Mouse (Mus musculus) forebrain, embryonic 10.5 days (tissue): ENCODE measurements around the gene Jade2. TPM values are rescaled to one million over a fixed set of nuclear protein-coding genes. Genes with fewer than 3 reads are reported as not detected.

Experiments used
- DNase-seq: peaks from one replicate; pipeline ENCODE4 v3.0.0-alpha.2; 2017; ENCODE audit warnings: low spot score; ENCODE audit errors: extremely low spot score
- H3K27ac ChIP-seq: fragments of 300-500 bp; sonication (generic); 2 replicates; pipeline ENCODE4 v1.5.1; 2016; ENCODE audit warnings: mild to moderate bottlenecking
- H3K27me3 ChIP-seq: fragments of 300-500 bp; sonication (generic); 2 replicates; pipeline ENCODE4 v1.6.1; 2016; ENCODE audit warnings: mild to moderate bottlenecking; ENCODE audit not compliant: poor library complexity, severe bottlenecking
- H3K36me3 ChIP-seq: fragments of 300-500 bp; sonication (generic); replicated peaks from 2 replicates; pipeline ENCODE4 v1.6.1; 2016; ENCODE audit warnings: mild to moderate bottlenecking, moderate library complexity
- H3K4me1 ChIP-seq: fragments of 300-500 bp; sonication (generic); 2 replicates; pipeline ENCODE4 v1.6.1; 2016
- H3K4me3 ChIP-seq: fragments of 300-500 bp; sonication (generic); 2 replicates; pipeline ENCODE4 v1.5.1; 2016; ENCODE audit warnings: mild to moderate bottlenecking, moderate library complexity
- H3K9me3 ChIP-seq: fragments of 300-500 bp; sonication (generic); 2 replicates; pipeline ENCODE4 v1.6.1; 2016; ENCODE audit warnings: mild to moderate bottlenecking, moderate library complexity
- WGBS: fragments of 180-500 bp; shearing (Covaris S2); methylation state at CpG from one replicate; pipeline ENCODE4 v1.1.7; 2016; 5-methylcytosine and 5-hydroxymethylcytosine counted together
- polyA plus RNA-seq: library from polyadenylated mRNA; unstranded; fragments of >200 nt; fragmentation: Nextera tagmentation; extraction: Ambion mirVana; gene quantifications from 2 replicates; pipeline ENCODE4 v1.2.1, GENCODE M21; 2016

The Jade2 gene
- polyA plus RNA-seq, 1 experiment from 2014 or later: 0.64 TPM

DNA sequence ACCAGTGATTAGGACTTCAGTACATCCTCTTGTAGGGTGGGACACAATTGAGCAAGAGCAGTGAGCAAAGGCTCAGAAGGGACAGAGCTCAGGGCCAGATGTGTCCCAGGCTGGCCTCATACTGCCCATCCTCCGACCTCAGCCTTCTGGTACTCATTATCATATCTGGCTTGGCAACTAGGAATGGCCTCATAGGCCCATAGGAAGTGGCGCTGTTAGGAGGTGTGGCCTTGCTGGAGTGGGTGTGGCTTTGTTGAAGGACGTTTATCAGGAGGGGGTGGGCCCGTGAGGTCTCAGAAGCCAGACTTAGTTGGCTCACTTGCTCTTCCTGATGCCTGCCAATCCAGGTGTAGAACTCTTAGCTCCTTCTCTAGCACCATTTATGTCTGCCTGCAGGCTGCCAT is 18.3 kb upstream of the Jade2 start:
- no peaks in the 10 kb centered on the region for H3K36me3 ChIP-seq
- 0 out of 2 replicates have a peak, but pooled peaks cover 3% of the 10 kb centered on the region for H3K4me1 ChIP-seq
- H3K27ac ChIP-seq: no peak overlapping the region
- 28% methylated on average over 4 of the region's 4 CpGs for WGBS
- peaks cover 8% of the 10 kb centered on the region; the same call in 1 of the 2 replicates for H3K9me3 ChIP-seq
- no peak for DNase-seq
- H3K4me3 ChIP-seq: no peak overlapping the region
- no peaks in the 10 kb centered on the region for H3K27me3 ChIP-seq

DNA sequence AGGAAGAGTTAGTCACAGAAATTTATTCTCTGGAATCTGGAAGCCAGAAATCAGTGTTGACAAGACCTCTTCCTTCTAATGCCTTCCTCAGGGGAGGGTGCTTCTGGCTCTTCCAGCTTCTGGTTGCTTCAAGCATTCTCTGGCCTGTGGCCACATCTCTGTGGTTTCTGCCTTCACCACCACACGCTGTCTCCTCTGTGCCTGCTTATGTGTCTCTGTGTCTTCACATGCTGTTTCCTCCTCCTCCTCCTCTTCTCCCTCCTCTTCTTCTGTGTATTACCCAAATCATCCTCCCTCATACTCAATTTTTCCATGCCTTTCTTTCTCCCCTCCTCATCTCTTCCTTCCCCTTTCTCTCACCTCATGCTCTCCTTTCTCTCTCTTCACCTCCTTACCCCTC is 17.6 kb upstream of the Jade2 start:
- Histone ChIP-seq H3K4me3 (no peak overlapping the region), H3K36me3 (no peaks in the 10 kb centered on the region), H3K9me3 (peaks cover 4% of the 10 kb centered on the region; the same call in 1 of the 2 replicates), H3K27ac (no peak overlapping the region), H3K4me1 (0 out of 2 replicates have a peak, but pooled peaks cover 3% of the 10 kb centered on the region), H3K27me3 (no peaks in the 10 kb centered on the region)
- DNase-seq: no peak
- WGBS: 91% methylated on average over 1 of the region's 1 CpGs

DNA sequence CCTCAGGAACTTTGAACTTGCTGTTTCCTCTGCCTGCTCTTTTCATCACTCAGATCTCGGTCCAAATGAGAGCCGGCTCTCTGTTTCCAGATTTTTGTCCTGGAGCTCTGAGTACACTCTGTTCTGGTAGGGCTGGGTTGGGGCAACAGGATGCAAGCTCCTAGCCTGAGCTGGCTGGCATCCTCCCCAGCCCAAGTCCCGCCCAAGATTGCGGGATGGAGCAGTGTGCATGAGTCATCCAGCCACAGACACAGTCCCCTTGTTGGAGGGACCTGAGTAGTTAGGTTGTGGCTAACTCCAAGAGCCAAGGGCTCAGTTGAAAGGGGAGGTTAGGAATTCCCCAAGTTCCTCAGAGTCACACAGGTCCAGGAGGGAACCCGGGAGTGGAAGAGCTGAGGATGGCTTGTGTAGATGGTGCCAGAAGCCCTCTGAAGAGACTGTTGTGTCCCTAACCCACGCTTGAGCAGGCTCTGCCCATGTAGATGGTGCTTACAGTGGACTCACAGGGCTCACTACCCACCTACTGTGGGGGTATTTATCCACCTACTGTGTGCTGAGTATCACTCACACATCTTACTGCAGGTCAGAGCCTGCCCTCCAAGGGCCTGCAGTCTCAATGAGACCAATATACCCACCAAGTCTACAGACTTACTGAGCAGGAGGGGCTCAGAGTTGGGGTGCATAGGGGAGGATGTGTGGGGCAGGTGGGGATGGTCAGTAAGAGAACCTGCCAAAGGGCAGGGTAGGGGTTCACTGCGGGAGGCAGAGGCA is 17.0 kb upstream of the Jade2 start:
- DNase-seq: no peak
- Histone ChIP-seq H3K9me3 (no peaks in the 10 kb centered on the region), H3K36me3 (no peaks in the 10 kb centered on the region), H3K27me3 (no peaks in the 10 kb centered on the region), H3K4me1 (0 out of 2 replicates have a peak, but pooled peaks cover 3% of the 10 kb centered on the region), H3K4me3 (no peak overlapping the region), H3K27ac (no peak overlapping the region)
- WGBS: 90% methylated on average over 7 of the region's 7 CpGs

DNA sequence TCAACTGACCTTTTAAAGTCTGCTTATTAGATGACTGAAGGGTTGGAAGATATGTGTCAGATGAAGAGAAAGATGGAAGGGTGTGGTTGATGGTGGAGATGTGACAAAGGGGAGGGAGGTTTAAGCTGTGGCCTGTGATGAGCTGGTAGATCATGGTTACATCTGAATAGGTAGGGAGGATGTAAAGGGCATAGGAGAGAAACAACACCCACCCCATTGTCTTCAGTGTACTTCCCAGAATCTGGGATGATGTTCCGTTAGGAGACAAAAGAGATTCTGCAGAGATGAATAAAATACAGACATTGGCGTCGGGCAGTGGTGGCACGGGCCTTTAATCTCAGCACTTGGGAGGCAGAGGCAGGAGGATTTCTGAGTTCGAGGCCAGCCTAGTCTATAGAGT is 15.7 kb upstream of the Jade2 start:
- no peaks in the 10 kb centered on the region for H3K27me3 ChIP-seq
- no peak overlapping the region for H3K4me3 ChIP-seq
- no peaks in the 10 kb centered on the region for H3K36me3 ChIP-seq
- H3K27ac ChIP-seq: no peak overlapping the region
- no peak for DNase-seq
- 97% methylated on average over 5 of the region's 5 CpGs for WGBS
- H3K9me3 ChIP-seq: no peaks in the 10 kb centered on the region
- 0 out of 2 replicates have a peak, but pooled peaks cover 3% of the 10 kb centered on the region for H3K4me1 ChIP-seq

DNA sequence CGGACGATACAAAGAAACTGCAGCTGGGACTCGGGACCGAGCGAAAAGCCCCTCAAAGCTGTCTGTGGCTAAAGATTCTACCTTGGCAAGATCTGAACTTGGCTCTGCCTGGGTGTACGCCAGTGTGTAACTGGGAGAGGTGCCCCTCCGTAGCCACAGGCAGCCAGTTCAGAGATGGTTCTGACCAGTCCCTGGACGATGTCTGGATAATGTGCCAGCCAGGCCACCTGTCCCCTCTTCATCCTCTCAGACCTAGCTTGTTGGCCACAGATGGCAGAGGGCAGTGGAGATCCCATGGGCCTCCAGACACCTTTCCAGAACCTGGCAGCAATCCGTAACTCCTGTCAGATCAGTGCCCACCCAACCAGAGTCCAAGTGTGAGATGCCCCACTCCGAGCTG is 9.8 kb upstream of the Jade2 start:
- no peak for DNase-seq
- no peaks in the 10 kb centered on the region for H3K36me3 ChIP-seq
- WGBS: 92% methylated on average over 10 of the region's 10 CpGs
- no peak overlapping the region for H3K4me3 ChIP-seq
- H3K27me3 ChIP-seq: no peaks in the 10 kb centered on the region
- H3K4me1 ChIP-seq: no peaks in the 10 kb centered on the region
- no peak overlapping the region for H3K27ac ChIP-seq
- no peaks in the 10 kb centered on the region for H3K9me3 ChIP-seq

DNA sequence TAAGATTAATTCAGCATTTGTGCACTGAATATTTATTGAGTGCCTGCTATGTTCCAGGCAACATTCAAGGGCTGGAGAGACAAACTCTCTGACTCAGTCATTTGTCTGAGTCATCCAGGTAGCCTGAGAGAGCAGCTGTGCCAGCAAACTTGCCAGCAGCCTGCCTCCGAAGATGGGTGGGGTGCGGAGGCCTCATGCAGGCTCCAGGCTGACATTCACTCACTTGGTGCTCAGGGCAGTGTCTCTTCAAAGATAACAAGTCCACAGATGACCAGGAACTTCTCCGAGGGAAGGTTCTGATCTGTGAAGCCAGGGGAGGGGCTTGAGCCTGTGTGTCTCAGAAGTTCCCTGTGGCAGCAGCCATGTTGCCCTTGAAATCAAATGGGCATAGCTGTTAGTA is 8.6 kb upstream of the Jade2 start:
- DNase-seq: no peak
- Histone ChIP-seq H3K36me3 (no peaks in the 10 kb centered on the region), H3K4me3 (no peak overlapping the region), H3K27ac (no peak overlapping the region), H3K9me3 (no peaks in the 10 kb centered on the region), H3K4me1 (no peaks in the 10 kb centered on the region), H3K27me3 (no peaks in the 10 kb centered on the region)
- 85% methylated on average over 3 of the region's 3 CpGs for WGBS

DNA sequence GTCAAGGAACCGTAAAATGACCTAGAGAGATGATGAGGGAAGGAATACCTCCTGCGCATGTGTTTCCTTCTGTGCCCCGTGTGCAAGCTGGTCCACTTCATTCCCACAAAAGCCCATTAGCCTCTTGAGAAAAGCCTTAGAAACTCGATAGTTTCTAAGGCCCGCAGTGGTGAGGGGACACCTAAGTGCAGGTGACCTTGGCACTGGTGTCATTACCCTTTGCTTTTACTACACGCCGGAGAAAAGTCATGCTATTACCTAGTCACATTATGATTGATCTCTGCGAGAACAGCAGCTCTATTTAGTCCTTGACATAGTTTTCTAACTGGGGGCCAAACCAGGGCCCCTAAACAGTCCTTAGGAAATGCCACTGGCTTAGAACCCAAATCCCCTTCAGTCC is 3.2 kb upstream of the Jade2 start:
- no peak for DNase-seq
- no peak overlapping the region for H3K27ac ChIP-seq
- WGBS: 88% methylated on average over 8 of the region's 8 CpGs
- H3K4me3 ChIP-seq: no peak overlapping the region
- H3K36me3 ChIP-seq: no peaks in the 10 kb centered on the region
- H3K9me3 ChIP-seq: no peaks in the 10 kb centered on the region
- H3K4me1 ChIP-seq: peaks cover 34% of the 10 kb centered on the region
- H3K27me3 ChIP-seq: peaks cover 50% of the 10 kb centered on the region

DNA sequence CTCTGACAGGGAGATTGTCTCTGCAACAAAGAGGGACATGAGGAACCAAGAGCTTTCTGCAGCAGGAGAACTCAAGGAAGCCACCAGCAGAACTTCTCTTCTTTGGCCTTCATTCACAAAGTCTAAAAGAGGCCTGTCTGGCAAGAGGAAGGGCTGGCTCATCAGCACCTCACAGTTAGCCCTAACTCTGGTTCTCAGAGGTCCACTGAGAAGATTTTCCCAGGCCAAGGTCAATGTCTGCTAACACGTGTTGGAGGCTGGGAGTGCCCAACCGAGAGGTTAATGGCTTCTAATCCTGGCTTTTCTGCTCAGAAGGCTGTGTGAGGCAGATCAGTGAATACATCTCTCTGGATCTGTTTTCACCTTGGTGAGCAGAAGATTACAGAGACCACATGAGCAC is 2.1 kb upstream of the Jade2 start:
- Histone ChIP-seq H3K4me1 (peaks cover 45% of the 10 kb centered on the region), H3K36me3 (no peaks in the 10 kb centered on the region), H3K27me3 (peaks cover 54% of the 10 kb centered on the region), H3K4me3 (no peak overlapping the region), H3K27ac (no peak overlapping the region), H3K9me3 (no peaks in the 10 kb centered on the region)
- no peak for DNase-seq
- 27% methylated on average over 2 of the region's 2 CpGs for WGBS

DNA sequence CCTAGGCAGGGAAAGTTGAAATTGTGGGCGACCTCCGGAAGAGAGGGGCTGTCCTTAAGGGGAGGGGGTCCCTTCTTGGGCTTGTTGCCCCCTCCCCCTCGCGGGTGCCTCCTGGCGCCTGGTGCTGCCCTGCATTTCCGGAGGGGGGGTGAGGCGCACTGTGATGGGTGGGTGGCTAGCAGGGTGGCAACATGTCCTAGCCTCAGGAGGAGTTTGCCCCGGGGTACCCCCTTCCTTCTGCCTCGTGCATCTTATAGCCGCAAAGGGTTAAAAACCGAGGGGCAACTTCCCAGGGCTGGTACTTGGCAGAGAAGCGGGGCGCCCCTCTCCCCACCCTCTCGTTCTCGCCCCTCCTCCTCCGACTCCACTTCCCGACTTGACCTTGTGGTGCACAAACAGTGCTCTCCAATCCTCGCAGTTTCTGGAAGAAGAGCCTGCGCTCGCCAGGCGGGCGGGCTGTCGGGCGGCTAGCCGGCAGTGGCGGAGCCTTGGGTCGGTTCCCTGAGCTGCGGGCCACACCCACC is 1.1 kb upstream of the Jade2 start:
- H3K27ac ChIP-seq: peak overlapping the region; percentile 84
- peaks cover 61% of the 10 kb centered on the region for H3K27me3 ChIP-seq
- peaks cover 48% of the 10 kb centered on the region for H3K4me1 ChIP-seq
- peak overlapping the region; percentile 72 for H3K4me3 ChIP-seq
- peak; percentile 52 for DNase-seq
- no peaks in the 10 kb centered on the region for H3K9me3 ChIP-seq
- under 1% methylated on average over 27 of the region's 28 CpGs for WGBS
- H3K36me3 ChIP-seq: no peaks in the 10 kb centered on the region

DNA sequence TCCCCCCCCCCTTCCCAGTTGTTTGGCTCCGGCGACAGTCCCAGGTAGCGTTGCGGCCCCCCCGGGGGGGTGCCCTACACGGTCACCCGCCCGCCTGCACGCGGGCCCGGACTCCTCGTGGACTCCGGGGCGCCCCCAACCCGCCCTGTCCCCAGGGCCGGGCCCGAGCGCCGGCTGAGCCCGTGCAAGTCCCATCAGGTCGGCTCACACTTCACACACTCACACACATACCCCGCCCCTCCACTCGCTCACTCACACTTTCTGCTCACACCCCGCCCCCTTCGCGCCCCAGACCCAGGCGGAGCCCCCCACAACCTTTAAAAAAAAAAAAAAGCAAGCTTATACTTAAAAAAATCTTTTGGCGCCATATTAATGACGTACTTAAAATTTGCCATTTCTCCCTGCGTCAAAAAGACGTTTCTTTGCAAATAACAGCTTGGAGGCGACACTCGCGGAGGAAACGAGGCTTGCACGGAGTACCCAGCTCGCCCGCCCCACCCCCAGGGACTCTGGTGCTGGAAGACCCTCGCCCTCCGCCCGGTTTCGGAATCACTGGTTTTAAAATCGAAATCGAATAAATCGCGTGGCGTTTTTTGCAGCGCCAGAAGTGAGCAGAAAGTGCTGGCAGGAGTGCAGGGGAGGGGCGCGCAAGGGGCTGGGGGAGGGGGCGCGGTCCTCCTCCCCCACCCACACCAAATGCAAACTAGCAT is 520 bp upstream of the Jade2 start:
- peak overlapping the region; percentile 72 for H3K4me3 ChIP-seq
- H3K36me3 ChIP-seq: no peaks in the 10 kb centered on the region
- H3K27ac ChIP-seq: peak overlapping the region; percentile 84
- H3K27me3 ChIP-seq: peaks cover 62% of the 10 kb centered on the region
- peak; percentile 57 for DNase-seq
- peaks cover 50% of the 10 kb centered on the region for H3K4me1 ChIP-seq
- WGBS: under 1% methylated on average over 48 of the region's 52 CpGs
- no peaks in the 10 kb centered on the region for H3K9me3 ChIP-seq

DNA sequence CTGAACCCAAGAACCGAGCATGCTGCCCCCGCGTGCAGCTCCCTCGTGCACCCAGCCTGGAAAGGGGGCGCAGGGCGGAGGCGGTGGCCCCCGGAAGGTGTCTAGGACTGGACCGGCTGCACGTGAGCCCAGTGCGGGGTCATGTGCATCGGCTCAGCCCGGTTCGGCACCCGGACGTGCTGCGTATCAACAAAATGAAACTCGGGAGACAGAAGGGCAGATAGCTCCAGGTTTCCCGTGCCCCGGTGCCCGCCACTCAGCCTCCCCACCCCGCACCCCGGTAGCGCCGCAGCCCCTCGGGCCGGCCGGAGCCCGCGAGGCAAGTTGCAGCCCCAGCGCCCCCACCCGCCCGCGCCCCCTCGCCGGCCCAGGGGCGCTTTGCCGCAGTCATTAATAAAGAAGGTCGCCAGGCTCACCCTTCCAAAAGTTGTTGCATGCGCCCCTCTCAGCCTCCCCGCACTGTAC is 805 bp downstream of the Jade2 start:
- peaks cover 62% of the 10 kb centered on the region for H3K27me3 ChIP-seq
- peak overlapping the region; percentile 72 for H3K4me3 ChIP-seq
- H3K36me3 ChIP-seq: no peaks in the 10 kb centered on the region
- H3K9me3 ChIP-seq: no peaks in the 10 kb centered on the region
- peak; percentile 51 for DNase-seq
- under 1% methylated on average over 41 of the region's 41 CpGs for WGBS
- H3K4me1 ChIP-seq: peaks cover 61% of the 10 kb centered on the region
- peak overlapping the region; percentile 84 for H3K27ac ChIP-seq

DNA sequence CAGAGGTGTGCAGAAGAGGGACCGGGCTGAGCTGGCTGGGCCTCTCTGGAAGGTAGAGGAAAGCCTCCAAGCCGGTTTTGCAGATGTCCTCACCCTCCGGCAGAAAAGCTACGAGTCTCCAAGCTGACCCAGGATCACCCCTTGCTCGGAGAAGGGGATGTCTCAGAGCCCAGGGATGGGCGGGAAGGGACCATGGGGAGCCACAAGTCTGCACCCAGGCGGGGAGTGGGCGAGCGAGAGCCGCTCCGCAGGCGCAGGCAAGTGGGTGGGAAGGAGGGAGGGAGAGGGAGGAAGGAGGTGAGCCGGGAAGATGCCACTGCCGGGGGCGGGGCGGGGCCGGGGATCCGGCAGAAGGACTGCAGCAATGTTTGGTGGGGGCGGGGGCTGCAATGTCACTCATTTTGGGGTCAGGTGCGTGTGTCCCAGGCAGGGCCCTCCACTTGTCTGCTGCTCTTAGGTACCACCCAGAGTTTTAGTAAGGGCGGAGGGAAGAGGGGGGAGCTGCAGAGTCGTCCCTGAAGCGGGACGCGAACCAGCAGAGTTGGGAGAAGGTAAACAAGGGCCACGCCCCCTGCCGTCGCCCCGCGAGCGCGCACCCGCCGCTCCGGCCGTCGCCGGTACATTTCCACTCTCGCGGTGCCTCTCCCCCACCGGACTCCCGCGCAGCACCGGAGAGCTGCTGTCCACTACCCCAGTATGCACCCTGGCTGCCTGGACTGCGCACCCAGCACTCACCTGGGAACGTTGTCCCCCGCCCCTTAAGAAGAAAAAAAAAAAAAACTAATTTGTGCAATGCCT is 1.4 kb downstream of the Jade2 start:
- Histone ChIP-seq H3K4me3 (peak overlapping the region; percentile 72), H3K27ac (peak overlapping the region; percentile 84), H3K36me3 (no peaks in the 10 kb centered on the region), H3K4me1 (peaks cover 61% of the 10 kb centered on the region), H3K27me3 (peaks cover 62% of the 10 kb centered on the region), H3K9me3 (no peaks in the 10 kb centered on the region)
- peak; percentile 58 for DNase-seq
- WGBS: under 1% methylated on average over 47 of the region's 47 CpGs
